Mouse (Mus musculus) liver, embryonic 14.5 days (tissue): ENCODE results near the gene Syt3.

ENCODE experiments used
- CTCF ChIP-seq: IDR thresholded peaks from 2 replicates; pipeline ENCODE4 v1.5.1; 2016; ENCODE audit warnings: antibody characterized with exemption, low read depth, control low read depth
- EP300 ChIP-seq: IDR thresholded peaks from 2 replicates; pipeline ENCODE4 v1.6.1; 2016; ENCODE audit warnings: antibody characterized with exemption, low read depth

DNA sequence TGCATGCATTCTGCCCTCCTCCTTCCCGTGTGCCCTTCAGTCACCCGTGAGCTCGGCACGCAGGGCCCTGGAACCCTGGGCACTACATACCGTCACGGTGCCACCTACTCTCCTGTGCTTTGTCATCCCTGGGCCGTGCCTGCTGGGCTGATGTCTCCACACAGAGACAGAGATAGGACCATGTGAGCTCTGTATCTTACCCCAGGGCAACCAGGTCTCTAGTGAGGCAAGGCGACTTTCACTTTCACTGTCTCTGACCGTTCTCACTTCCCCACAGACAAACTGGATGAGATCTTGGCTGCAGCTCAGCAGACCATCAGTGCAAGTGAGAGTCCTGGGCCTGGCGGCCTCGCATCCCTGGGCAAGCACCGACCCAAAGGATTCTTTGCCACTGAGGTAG, 39.3 kb upstream of the Syt3 start:
- TF ChIP-seq CTCF, result no peak
- TF ChIP-seq EP300, result no peak
